Mouse (Mus musculus): ENCODE measurements at regions not wholly inside any gene's neighbourhood (a gene's known extent, or its start where the extent isn't known, plus 50 kb on each side); places are given as distances from the start of the nearest gene placed in this dataset.

- no peak overlapping the region for H3K4me3 ChIP-seq (replicated peaks; ENCODE audit: low read length)
- no peaks in the 10 kb centered on the region for H3K36me3 ChIP-seq (ENCODE audit: control insufficient read depth, insufficient read depth, low read length)
- no peak overlapping the region for H3K9ac ChIP-seq (ENCODE audit: low read depth, low read length, severe bottlenecking)
- H3K9me3 ChIP-seq (ENCODE audit: control insufficient read depth, low read length) = no peaks in the 10 kb centered on the region
- no peak for DNase-seq (ENCODE audit: low spot score)
- TF ChIP-seq POLR2A (IDR thresholded peaks at IDR 0.05; ENCODE audit: borderline replicate concordance, extremely low read depth, insufficient read depth, insufficient read length) = no peak
- 73% methylated on average over 6 of the region's 6 CpGs for WGBS
- H3K4me2 ChIP-seq (replicated peaks; ENCODE audit: low read depth, low read length, severe bottlenecking) = no peak overlapping the region
- no peak for ATAC-seq (ENCODE audit: low FRiP score, low read depth)
- no peak overlapping the region for H3K27ac ChIP-seq (replicated peaks; ENCODE audit: low read depth, low read length)
- no peaks in the 10 kb centered on the region for H3K27me3 ChIP-seq (ENCODE audit: control insufficient read depth, insufficient read depth, low read length)
- no peaks in the 10 kb centered on the region for H3K4me1 ChIP-seq (ENCODE audit: control insufficient read depth, insufficient read depth, low read length)
Measured at GRCm38 (mm10) chr5:51040926-51041325, 526.6 kb downstream of the Ppargc1a start.

GRCm38 (mm10) chr5:51040463-51040862, 527.1 kb downstream of the Ppargc1a start:
- no peaks in the 10 kb centered on the region for H3K36me3 ChIP-seq (ENCODE audit: control insufficient read depth, insufficient read depth, low read length)
- WGBS = 66% methylated on average over 6 of the region's 6 CpGs
- H3K4me3 ChIP-seq (replicated peaks; ENCODE audit: low read length) = no peak overlapping the region
- no peak overlapping the region for H3K27ac ChIP-seq (replicated peaks; ENCODE audit: low read depth, low read length)
- no peak overlapping the region for H3K9ac ChIP-seq (ENCODE audit: low read depth, low read length, severe bottlenecking)
- H3K27me3 ChIP-seq (ENCODE audit: control insufficient read depth, insufficient read depth, low read length) = no peaks in the 10 kb centered on the region
- no peak overlapping the region for H3K4me2 ChIP-seq (replicated peaks; ENCODE audit: low read depth, low read length, severe bottlenecking)
- no peaks in the 10 kb centered on the region for H3K9me3 ChIP-seq (ENCODE audit: control insufficient read depth, low read length)
- H3K4me1 ChIP-seq (ENCODE audit: control insufficient read depth, insufficient read depth, low read length) = no peaks in the 10 kb centered on the region
- DNase-seq (ENCODE audit: low spot score) (no peak), ATAC-seq (ENCODE audit: low FRiP score, low read depth) (no peak)
- no peak for TF ChIP-seq POLR2A (IDR thresholded peaks at IDR 0.05; ENCODE audit: borderline replicate concordance, extremely low read depth, insufficient read depth, insufficient read length)

- Histone ChIP-seq H3K9ac (ENCODE audit: low read depth, low read length, severe bottlenecking) (no peak overlapping the region), H3K27ac (replicated peaks; ENCODE audit: low read depth, low read length) (no peak overlapping the region), H3K27me3 (ENCODE audit: control insufficient read depth, insufficient read depth, low read length) (no peaks in the 10 kb centered on the region), H3K4me2 (replicated peaks; ENCODE audit: low read depth, low read length, severe bottlenecking) (no peak overlapping the region), H3K9me3 (ENCODE audit: control insufficient read depth, low read length) (no peaks in the 10 kb centered on the region), H3K36me3 (ENCODE audit: control insufficient read depth, insufficient read depth, low read length) (no peaks in the 10 kb centered on the region), H3K4me3 (replicated peaks; ENCODE audit: low read length) (no peak overlapping the region), H3K4me1 (ENCODE audit: control insufficient read depth, insufficient read depth, low read length) (no peaks in the 10 kb centered on the region)
- TF ChIP-seq POLR2A (IDR thresholded peaks at IDR 0.05; ENCODE audit: borderline replicate concordance, extremely low read depth, insufficient read depth, insufficient read length) = no peak
- DNase-seq (ENCODE audit: low spot score) (no peak), ATAC-seq (ENCODE audit: low FRiP score, low read depth) (no peak)
- 83% methylated on average over 5 of the region's 5 CpGs for WGBS
Measured at GRCm38 (mm10) chr5:51039713-51040178, 527.8 kb downstream of the Ppargc1a start.

- Histone ChIP-seq H3K27me3 (ENCODE audit: control insufficient read depth, insufficient read depth, low read length) (no peaks in the 10 kb centered on the region), H3K27ac (replicated peaks; ENCODE audit: low read depth, low read length) (no peak overlapping the region), H3K4me3 (replicated peaks; ENCODE audit: low read length) (no peak overlapping the region), H3K4me1 (ENCODE audit: control insufficient read depth, insufficient read depth, low read length) (no peaks in the 10 kb centered on the region), H3K4me2 (replicated peaks; ENCODE audit: low read depth, low read length, severe bottlenecking) (no peak overlapping the region), H3K9me3 (ENCODE audit: control insufficient read depth, low read length) (no peaks in the 10 kb centered on the region), H3K36me3 (ENCODE audit: control insufficient read depth, insufficient read depth, low read length) (no peaks in the 10 kb centered on the region), H3K9ac (ENCODE audit: low read depth, low read length, severe bottlenecking) (no peak overlapping the region)
- DNase-seq (ENCODE audit: low spot score) = no peak
- no peak for ATAC-seq (ENCODE audit: low FRiP score, low read depth)
- 65% methylated on average over 2 of the region's 2 CpGs for WGBS
- no peak for TF ChIP-seq POLR2A (IDR thresholded peaks at IDR 0.05; ENCODE audit: borderline replicate concordance, extremely low read depth, insufficient read depth, insufficient read length)
Measured at GRCm38 (mm10) chr5:51036450-51036990, 531.0 kb downstream of the Ppargc1a start.

GRCm38 (mm10) chr5:51028966-51029365, 538.6 kb downstream of the Ppargc1a start:
- no peak overlapping the region for H3K27ac ChIP-seq (replicated peaks; ENCODE audit: low read depth, low read length)
- no peak overlapping the region for H3K9ac ChIP-seq (ENCODE audit: low read depth, low read length, severe bottlenecking)
- no peak overlapping the region for H3K4me3 ChIP-seq (replicated peaks; ENCODE audit: low read length)
- no peak overlapping the region for H3K4me2 ChIP-seq (replicated peaks; ENCODE audit: low read depth, low read length, severe bottlenecking)
- DNase-seq (ENCODE audit: low spot score) = no peak
- no peaks in the 10 kb centered on the region for H3K36me3 ChIP-seq (ENCODE audit: control insufficient read depth, insufficient read depth, low read length)
- no peaks in the 10 kb centered on the region for H3K9me3 ChIP-seq (ENCODE audit: control insufficient read depth, low read length)
- 74% methylated on average over 4 of the region's 4 CpGs for WGBS
- TF ChIP-seq POLR2A (IDR thresholded peaks at IDR 0.05; ENCODE audit: borderline replicate concordance, extremely low read depth, insufficient read depth, insufficient read length) = no peak
- H3K4me1 ChIP-seq (ENCODE audit: control insufficient read depth, insufficient read depth, low read length) = no peaks in the 10 kb centered on the region
- no peaks in the 10 kb centered on the region for H3K27me3 ChIP-seq (ENCODE audit: control insufficient read depth, insufficient read depth, low read length)
- ATAC-seq (ENCODE audit: low FRiP score, low read depth) = no peak
